Mouse (Mus musculus): Measurements from ENCODE around the gene Scyl2. TPM values are rescaled to one million over a fixed set of nuclear protein-coding genes. Genes with fewer than 3 reads are reported as not detected.
"Not testable (repeated sequence)": the region's sequence is repeated elsewhere in the genome, so short reads cannot be mapped to it uniquely, and the experiment has no call there.

The Scyl2 gene
- polyA plus RNA-seq, 1 experiment from 2014 or later, result 16.3 TPM

- H3K36me3 ChIP-seq (ENCODE audit: control insufficient read depth, insufficient read depth, low read length), result no peaks in the 10 kb centered on the region
- 79% methylated on average over 10 of the region's 10 CpGs for WGBS
Observed at GRCm38 (mm10) chr10:89682961-89683360, 3.1 kb downstream of the Scyl2 start.

DNA sequence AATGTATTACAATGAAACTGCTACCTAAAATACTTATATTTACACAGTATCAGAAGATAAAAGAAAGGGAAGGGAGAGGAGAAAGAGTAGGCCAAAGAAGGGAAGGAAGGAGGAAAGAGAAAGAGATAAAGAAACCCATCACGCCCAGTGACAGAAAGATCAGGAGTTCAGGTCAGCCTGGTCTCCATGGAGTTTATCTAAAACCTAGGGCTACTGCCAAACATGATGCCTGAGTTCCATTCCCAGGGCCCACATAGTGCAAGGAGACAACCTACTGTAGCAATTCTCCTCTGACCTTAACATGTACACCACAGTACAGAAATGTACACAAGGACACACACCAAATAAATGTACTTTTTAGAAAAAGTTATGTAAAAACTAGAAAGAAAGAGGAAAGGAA, 3.9 kb downstream of the Scyl2 start:
- ATAC-seq (ENCODE audit: low read depth), result no peak
- Histone ChIP-seq H3K36me3 (ENCODE audit: control insufficient read depth, insufficient read depth, low read length) (no peaks in the 10 kb centered on the region), H3K27ac (ENCODE audit: low read depth, low read length) (no peak overlapping the region), H3K27me3 (ENCODE audit: control insufficient read depth, insufficient read depth, low read length) (no peaks in the 10 kb centered on the region), H3K4me1 (ENCODE audit: control insufficient read depth, insufficient read depth, low read length) (peaks cover 17% of the 10 kb centered on the region), H3K4me2 (ENCODE audit: low read depth, low read length) (no peak overlapping the region), H3K4me3 (ENCODE audit: low read depth, low read length) (no peak overlapping the region), H3K9me3 (ENCODE audit: control insufficient read depth, low read length) (no peaks in the 10 kb centered on the region), H3K9ac (replicated peaks; ENCODE audit: low read depth, low read length) (no peak overlapping the region)
- WGBS, result 100% methylated on average over 1 of the region's 1 CpGs

More at GRCm38 (mm10) chr10:89682961-89683360, 3.1 kb downstream of the Scyl2 start:
- Histone ChIP-seq H3K4me1 (ENCODE audit: control insufficient read depth, insufficient read depth, low read length) (peaks cover 17% of the 10 kb centered on the region), H3K4me2 (ENCODE audit: low read depth, low read length) (no peak overlapping the region), H3K4me3 (ENCODE audit: low read depth, low read length) (no peak overlapping the region), H3K9ac (replicated peaks; ENCODE audit: low read depth, low read length) (no peak overlapping the region), H3K27ac (ENCODE audit: low read depth, low read length) (no peak overlapping the region), H3K9me3 (ENCODE audit: control insufficient read depth, low read length) (no peaks in the 10 kb centered on the region), H3K27me3 (ENCODE audit: control insufficient read depth, insufficient read depth, low read length) (no peaks in the 10 kb centered on the region)
- ATAC-seq (ENCODE audit: low read depth), result no peak

GRCm38 (mm10) chr10:89681706-89682105, 4.4 kb downstream of the Scyl2 start:
- Histone ChIP-seq H3K4me3 (ENCODE audit: low read depth, low read length) (no peak overlapping the region), H3K9me3 (ENCODE audit: control insufficient read depth, low read length) (no peaks in the 10 kb centered on the region), H3K4me2 (ENCODE audit: low read depth, low read length) (no peak overlapping the region), H3K27me3 (ENCODE audit: control insufficient read depth, insufficient read depth, low read length) (no peaks in the 10 kb centered on the region), H3K27ac (ENCODE audit: low read depth, low read length) (no peak overlapping the region), H3K36me3 (ENCODE audit: control insufficient read depth, insufficient read depth, low read length) (no peaks in the 10 kb centered on the region), H3K4me1 (ENCODE audit: control insufficient read depth, insufficient read depth, low read length) (peaks cover 12% of the 10 kb centered on the region), H3K9ac (replicated peaks; ENCODE audit: low read depth, low read length) (no peak overlapping the region)
- 95% methylated on average over 4 of the region's 4 CpGs for WGBS
- ATAC-seq (ENCODE audit: low read depth), result no peak

- no peak overlapping the region for H3K4me2 ChIP-seq (ENCODE audit: low read depth, low read length)
- H3K4me3 ChIP-seq (ENCODE audit: low read depth, low read length), result no peak overlapping the region
- H3K9me3 ChIP-seq (ENCODE audit: control insufficient read depth, low read length), result no peaks in the 10 kb centered on the region
- WGBS, result 94% methylated on average over 3 of the region's 3 CpGs
- H3K27me3 ChIP-seq (ENCODE audit: control insufficient read depth, insufficient read depth, low read length), result no peaks in the 10 kb centered on the region
- no peak overlapping the region for H3K27ac ChIP-seq (ENCODE audit: low read depth, low read length)
- ATAC-seq (ENCODE audit: low read depth), result no peak
- H3K36me3 ChIP-seq (ENCODE audit: control insufficient read depth, insufficient read depth, low read length), result no peaks in the 10 kb centered on the region
- peaks cover 9% of the 10 kb centered on the region for H3K4me1 ChIP-seq (ENCODE audit: control insufficient read depth, insufficient read depth, low read length)
- H3K9ac ChIP-seq (replicated peaks; ENCODE audit: low read depth, low read length), result no peak overlapping the region
Observed at GRCm38 (mm10) chr10:89680517-89680916, 5.6 kb downstream of the Scyl2 start.

DNA sequence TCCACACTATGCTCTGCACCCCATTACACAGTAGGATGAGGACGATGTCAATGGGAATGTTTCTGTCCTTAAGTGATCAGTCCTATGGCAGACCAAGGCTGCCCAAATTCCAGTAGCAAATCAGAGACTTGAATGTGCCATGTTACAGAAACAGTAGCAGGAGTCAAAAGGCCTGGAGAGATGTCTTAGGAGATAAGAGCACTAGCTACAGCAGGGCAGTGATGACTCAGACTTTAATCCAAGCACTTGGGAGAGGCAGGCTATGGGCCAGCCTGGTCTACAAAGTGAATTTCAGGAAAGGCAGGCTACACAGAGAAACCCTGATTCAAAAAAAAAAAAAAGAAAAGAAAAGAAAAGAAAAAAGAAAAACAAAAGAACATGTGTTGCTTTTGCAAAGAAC, 6.6 kb downstream of the Scyl2 start:
- Histone ChIP-seq H3K4me1 (ENCODE audit: control insufficient read depth, insufficient read depth, low read length) (0 out of 2 replicates have a peak, but pooled peaks cover 3% of the 10 kb centered on the region), H3K4me2 (ENCODE audit: low read depth, low read length) (no peak overlapping the region), H3K4me3 (ENCODE audit: low read depth, low read length) (no peak overlapping the region), H3K9ac (replicated peaks; ENCODE audit: low read depth, low read length) (no peak overlapping the region), H3K9me3 (ENCODE audit: control insufficient read depth, low read length) (no peaks in the 10 kb centered on the region), H3K36me3 (ENCODE audit: control insufficient read depth, insufficient read depth, low read length) (no peaks in the 10 kb centered on the region), H3K27ac (ENCODE audit: low read depth, low read length) (no peak overlapping the region), H3K27me3 (ENCODE audit: control insufficient read depth, insufficient read depth, low read length) (no peaks in the 10 kb centered on the region)
- ATAC-seq (ENCODE audit: low read depth), result no peak
- 97% methylated on average over 1 of the region's 1 CpGs for WGBS

GRCm38 (mm10) chr10:89678054-89678453, 8.0 kb downstream of the Scyl2 start:
- no peaks in the 10 kb centered on the region for H3K4me1 ChIP-seq (ENCODE audit: control insufficient read depth, insufficient read depth, low read length)
- H3K4me3 ChIP-seq (ENCODE audit: low read depth, low read length), result no peak overlapping the region
- H3K9ac ChIP-seq (replicated peaks; ENCODE audit: low read depth, low read length), result no peak overlapping the region
- H3K27me3 ChIP-seq (ENCODE audit: control insufficient read depth, insufficient read depth, low read length), result no peaks in the 10 kb centered on the region
- no peak overlapping the region for H3K27ac ChIP-seq (ENCODE audit: low read depth, low read length)
- H3K4me2 ChIP-seq (ENCODE audit: low read depth, low read length), result no peak overlapping the region
- no peaks in the 10 kb centered on the region for H3K36me3 ChIP-seq (ENCODE audit: control insufficient read depth, insufficient read depth, low read length)
- H3K9me3 ChIP-seq (ENCODE audit: control insufficient read depth, low read length), result no peaks in the 10 kb centered on the region
- WGBS, result 97% methylated on average over 4 of the region's 4 CpGs
- no peak for ATAC-seq (ENCODE audit: low read depth)

DNA sequence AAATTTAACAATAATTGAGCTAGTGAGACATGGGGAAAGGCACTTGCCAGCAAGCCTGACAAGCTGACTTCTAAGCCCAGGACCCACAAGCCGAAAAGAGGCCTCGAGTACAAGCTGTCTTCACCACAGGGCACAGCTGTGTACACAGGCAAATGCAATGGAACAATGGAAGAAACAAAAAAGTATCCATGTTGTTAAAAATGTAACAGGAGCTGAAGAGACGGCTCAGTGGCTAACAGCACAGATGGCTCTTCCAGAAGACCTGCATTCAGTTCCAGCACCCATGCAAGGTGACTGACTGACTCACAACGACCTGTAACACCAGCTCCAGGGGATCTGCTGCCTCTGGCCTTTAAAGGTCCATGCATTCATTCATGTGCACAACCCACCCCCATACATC, 9.5 kb downstream of the Scyl2 start:
- H3K9ac ChIP-seq (replicated peaks; ENCODE audit: low read depth, low read length), result no peak overlapping the region
- H3K4me3 ChIP-seq (ENCODE audit: low read depth, low read length), result no peak overlapping the region
- H3K9me3 ChIP-seq (ENCODE audit: control insufficient read depth, low read length), result no peaks in the 10 kb centered on the region
- H3K4me2 ChIP-seq (ENCODE audit: low read depth, low read length), result no peak overlapping the region
- WGBS, result 57% methylated on average over 4 of the region's 4 CpGs
- no peaks in the 10 kb centered on the region for H3K27me3 ChIP-seq (ENCODE audit: control insufficient read depth, insufficient read depth, low read length)
- no peaks in the 10 kb centered on the region for H3K36me3 ChIP-seq (ENCODE audit: control insufficient read depth, insufficient read depth, low read length)
- H3K27ac ChIP-seq (ENCODE audit: low read depth, low read length), result no peak overlapping the region
- H3K4me1 ChIP-seq (ENCODE audit: control insufficient read depth, insufficient read depth, low read length), result no peaks in the 10 kb centered on the region
- ATAC-seq (ENCODE audit: low read depth), result no peak

- not testable (repeated sequence) for H3K4me1 ChIP-seq (ENCODE audit: control insufficient read depth, insufficient read depth, low read length); ATAC-seq (ENCODE audit: low read depth); H3K9me3 ChIP-seq (ENCODE audit: control insufficient read depth, low read length); H3K4me2 ChIP-seq (ENCODE audit: low read depth, low read length); H3K27ac ChIP-seq (ENCODE audit: low read depth, low read length); H3K36me3 ChIP-seq (ENCODE audit: control insufficient read depth, insufficient read depth, low read length); H3K27me3 ChIP-seq (ENCODE audit: control insufficient read depth, insufficient read depth, low read length); H3K4me3 ChIP-seq (ENCODE audit: low read depth, low read length); H3K9ac ChIP-seq (replicated peaks; ENCODE audit: low read depth, low read length)
- 98% methylated on average over 5 of the region's 5 CpGs for WGBS
Observed at GRCm38 (mm10) chr10:89670371-89670770, 15.7 kb downstream of the Scyl2 start.

DNA sequence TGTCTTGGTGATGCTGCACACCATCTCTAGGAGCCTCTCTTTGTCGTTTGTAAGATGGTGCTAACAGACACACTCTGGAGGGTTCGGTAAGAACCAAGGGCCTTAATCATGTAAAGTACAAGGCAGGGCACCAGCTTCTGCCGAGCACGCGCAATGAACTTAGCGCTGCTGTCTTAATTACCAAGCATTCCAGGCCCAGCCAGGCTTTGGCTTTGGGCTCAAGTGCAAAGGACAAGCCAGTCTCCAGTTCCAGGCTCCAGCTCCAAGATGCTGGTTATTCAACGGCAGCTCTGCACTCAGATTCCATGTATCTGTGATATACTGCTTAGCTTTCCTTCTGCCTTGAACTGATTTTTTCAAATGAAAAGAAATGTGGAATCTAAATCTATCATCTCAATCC, 18.5 kb downstream of the Scyl2 start:
- 85% methylated on average over 7 of the region's 7 CpGs for WGBS
- H3K4me3 ChIP-seq (ENCODE audit: low read depth, low read length), result no peak overlapping the region
- no peaks in the 10 kb centered on the region for H3K4me1 ChIP-seq (ENCODE audit: control insufficient read depth, insufficient read depth, low read length)
- H3K9ac ChIP-seq (replicated peaks; ENCODE audit: low read depth, low read length), result no peak overlapping the region
- ATAC-seq (ENCODE audit: low read depth), result no peak
- 0 out of 2 replicates have a peak, but pooled peaks cover 3% of the 10 kb centered on the region for H3K36me3 ChIP-seq (ENCODE audit: control insufficient read depth, insufficient read depth, low read length)
- H3K27me3 ChIP-seq (ENCODE audit: control insufficient read depth, insufficient read depth, low read length), result no peaks in the 10 kb centered on the region
- H3K4me2 ChIP-seq (ENCODE audit: low read depth, low read length), result no peak overlapping the region
- no peak overlapping the region for H3K27ac ChIP-seq (ENCODE audit: low read depth, low read length)
- no peaks in the 10 kb centered on the region for H3K9me3 ChIP-seq (ENCODE audit: control insufficient read depth, low read length)

DNA sequence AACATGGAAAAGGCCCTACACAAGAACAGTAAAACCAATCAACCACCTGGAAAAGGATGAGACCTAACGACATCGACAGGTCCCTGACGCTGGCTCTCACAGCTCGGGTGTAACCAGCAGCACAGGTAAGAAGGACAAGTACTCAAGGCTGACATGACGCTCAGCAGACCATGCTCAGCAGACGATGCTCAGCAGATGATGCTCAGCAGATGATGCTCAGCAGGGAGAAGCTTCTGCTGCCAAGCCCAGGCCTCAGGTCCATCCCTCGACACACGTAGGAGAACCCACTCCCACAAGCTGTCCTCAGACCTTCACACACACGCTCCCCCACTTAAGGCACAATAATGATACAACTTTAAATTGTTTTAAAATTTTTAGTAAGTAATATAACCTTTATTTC, 20.4 kb downstream of the Scyl2 start:
- ATAC-seq (ENCODE audit: low read depth), result no peak
- H3K4me3 ChIP-seq (ENCODE audit: low read depth, low read length), result no peak overlapping the region
- 90% methylated on average over 9 of the region's 9 CpGs for WGBS

More for the DNA sequence above, 20.4 kb downstream of the Scyl2 start:
- Histone ChIP-seq H3K27ac (ENCODE audit: low read depth, low read length) (no peak overlapping the region), H3K9me3 (ENCODE audit: control insufficient read depth, low read length) (no peaks in the 10 kb centered on the region), H3K36me3 (ENCODE audit: control insufficient read depth, insufficient read depth, low read length) (peaks cover 11% of the 10 kb centered on the region), H3K4me2 (ENCODE audit: low read depth, low read length) (no peak overlapping the region), H3K4me1 (ENCODE audit: control insufficient read depth, insufficient read depth, low read length) (no peaks in the 10 kb centered on the region), H3K9ac (replicated peaks; ENCODE audit: low read depth, low read length) (no peak overlapping the region), H3K27me3 (ENCODE audit: control insufficient read depth, insufficient read depth, low read length) (no peaks in the 10 kb centered on the region)

All from neural tube, embryonic 14.5 days (tissue).